Mouse (Mus musculus): Measurements from ENCODE around the gene Nckap5. TPM values are rescaled to one million over a fixed set of nuclear protein-coding genes. Genes with fewer than 3 reads are reported as not detected.
"Not testable (repeated sequence)": the region's sequence is repeated elsewhere in the genome, so short reads cannot be mapped to it uniquely, and the experiment has no call there.

Nckap5 gene
- polyA plus RNA-seq, 1 experiment from 2014 or later = 8.8 TPM

DNA sequence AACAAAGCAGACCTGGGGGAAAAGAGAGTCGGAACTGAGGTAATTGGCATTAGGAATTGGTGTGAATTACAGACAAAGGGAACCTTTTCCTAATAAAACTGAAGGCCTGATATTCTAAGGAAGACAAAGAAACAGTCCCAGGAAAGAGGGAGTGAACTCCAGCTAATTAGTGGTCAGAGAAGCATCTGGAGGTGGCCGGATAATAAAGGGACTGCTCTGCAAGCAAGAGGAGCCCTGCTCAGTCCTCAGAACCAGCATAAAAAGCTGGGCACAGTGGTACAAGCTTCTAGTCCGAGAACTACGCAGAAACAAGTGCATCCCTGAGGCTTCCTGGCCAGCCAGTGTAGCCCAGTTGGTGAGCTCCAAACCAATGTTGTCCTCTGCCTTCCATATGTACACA is 754.3 kb downstream of the Nckap5 start:
- WGBS = 66% methylated on average over 4 of the region's 4 CpGs
- Histone ChIP-seq H3K27ac (no peak overlapping the region), H3K4me2 (no peak overlapping the region), H3K4me1 (replicated peaks) (no peaks in the 10 kb centered on the region), H3K27me3 (no peaks in the 10 kb centered on the region), H3K9ac (no peak overlapping the region), H3K4me3 (no peak overlapping the region), H3K9me3 (replicated peaks) (no peaks in the 10 kb centered on the region), H3K36me3 (no peaks in the 10 kb centered on the region)
- no peak for ATAC-seq (replicated peaks; ENCODE audit: insufficient number of reproducible peaks, insufficient read depth, low FRiP score, low read depth)

DNA sequence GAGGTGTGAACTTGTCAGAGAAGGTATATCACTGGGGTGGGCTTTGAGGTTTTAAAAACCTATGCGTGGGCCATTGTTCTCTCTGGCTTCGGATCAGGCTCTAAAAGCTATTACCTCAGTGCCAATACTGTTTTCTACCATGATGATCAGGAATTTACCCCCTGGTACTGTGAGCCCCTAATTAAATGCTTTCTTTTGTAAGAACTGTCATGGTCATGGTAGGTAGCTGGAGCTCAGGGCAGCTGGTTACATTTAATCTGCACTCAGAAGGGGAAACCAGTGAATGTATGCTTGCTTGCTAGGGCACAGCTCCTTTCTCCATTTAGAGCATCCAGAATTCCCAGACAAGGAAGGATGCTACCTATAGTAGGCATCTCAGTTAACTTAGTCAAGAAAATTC is 759.7 kb downstream of the Nckap5 start:
- Histone ChIP-seq H3K9ac (no peak overlapping the region), H3K36me3 (no peaks in the 10 kb centered on the region)

DNA sequence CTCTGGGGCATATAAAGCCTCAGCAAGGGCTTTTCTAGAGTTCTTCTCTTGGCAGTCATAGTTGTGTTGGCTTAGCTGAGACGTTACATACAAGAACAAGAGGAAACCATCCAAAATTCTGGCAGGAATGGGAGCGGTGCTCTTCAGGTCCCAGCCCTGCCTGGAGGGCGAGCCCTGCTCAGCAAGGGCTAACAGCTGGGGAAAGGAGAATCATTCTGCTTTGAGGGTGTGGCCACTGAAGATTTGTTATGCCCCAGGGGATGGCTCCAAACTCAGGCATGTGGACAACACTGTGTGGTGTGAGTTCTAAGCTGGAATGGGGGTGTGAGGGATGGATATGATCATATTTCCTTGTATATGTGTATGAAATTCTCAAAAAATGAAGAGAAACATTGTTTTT is 779.1 kb downstream of the Nckap5 start:
- H3K27ac ChIP-seq = no peak overlapping the region
- ATAC-seq (replicated peaks; ENCODE audit: insufficient number of reproducible peaks, insufficient read depth, low FRiP score, low read depth) = no peak
- WGBS = 61% methylated on average over 3 of the region's 3 CpGs
- H3K4me1 ChIP-seq (replicated peaks) = no peaks in the 10 kb centered on the region
- H3K36me3 ChIP-seq = no peaks in the 10 kb centered on the region
- no peaks in the 10 kb centered on the region for H3K27me3 ChIP-seq
- H3K4me3 ChIP-seq = no peak overlapping the region
- H3K4me2 ChIP-seq = no peak overlapping the region
- no peaks in the 10 kb centered on the region for H3K9me3 ChIP-seq (replicated peaks)
- no peak overlapping the region for H3K9ac ChIP-seq

More for the DNA sequence above, 759.7 kb downstream of the Nckap5 start:
- no peak overlapping the region for H3K4me3 ChIP-seq
- H3K9me3 ChIP-seq (replicated peaks) = no peaks in the 10 kb centered on the region
- no peak overlapping the region for H3K27ac ChIP-seq
- H3K4me1 ChIP-seq (replicated peaks) = no peaks in the 10 kb centered on the region
- H3K4me2 ChIP-seq = no peak overlapping the region
- no peaks in the 10 kb centered on the region for H3K27me3 ChIP-seq
- WGBS = 62% methylated on average over 2 of the region's 2 CpGs
- no peak for ATAC-seq (replicated peaks; ENCODE audit: insufficient number of reproducible peaks, insufficient read depth, low FRiP score, low read depth)

DNA sequence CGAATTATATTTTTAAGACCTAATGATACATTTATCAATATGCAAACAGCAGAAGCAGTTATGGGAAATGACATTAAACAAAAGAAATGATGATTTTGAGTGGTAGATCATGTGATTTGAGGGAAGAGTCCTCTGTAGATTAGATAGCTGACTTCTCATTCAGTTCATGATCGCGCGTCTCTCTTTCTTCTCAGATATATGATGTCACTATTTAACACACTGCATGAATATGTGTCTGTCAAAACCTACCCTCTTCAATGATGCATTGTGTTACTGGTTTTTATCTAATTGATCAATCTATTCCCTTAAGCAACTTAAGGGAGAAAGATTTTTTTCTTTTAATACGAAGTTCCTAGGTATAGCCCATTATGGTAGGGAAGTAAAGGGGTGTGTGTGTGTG is 787.7 kb downstream of the Nckap5 start:
- Histone ChIP-seq H3K4me1 (replicated peaks) (no peaks in the 10 kb centered on the region), H3K27me3 (no peaks in the 10 kb centered on the region), H3K4me2 (no peak overlapping the region), H3K9me3 (replicated peaks) (no peaks in the 10 kb centered on the region), H3K9ac (no peak overlapping the region), H3K27ac (no peak overlapping the region), H3K36me3 (no peaks in the 10 kb centered on the region), H3K4me3 (no peak overlapping the region)
- no peak for ATAC-seq (replicated peaks; ENCODE audit: insufficient number of reproducible peaks, insufficient read depth, low FRiP score, low read depth)
- WGBS = 85% methylated on average over 5 of the region's 5 CpGs

DNA sequence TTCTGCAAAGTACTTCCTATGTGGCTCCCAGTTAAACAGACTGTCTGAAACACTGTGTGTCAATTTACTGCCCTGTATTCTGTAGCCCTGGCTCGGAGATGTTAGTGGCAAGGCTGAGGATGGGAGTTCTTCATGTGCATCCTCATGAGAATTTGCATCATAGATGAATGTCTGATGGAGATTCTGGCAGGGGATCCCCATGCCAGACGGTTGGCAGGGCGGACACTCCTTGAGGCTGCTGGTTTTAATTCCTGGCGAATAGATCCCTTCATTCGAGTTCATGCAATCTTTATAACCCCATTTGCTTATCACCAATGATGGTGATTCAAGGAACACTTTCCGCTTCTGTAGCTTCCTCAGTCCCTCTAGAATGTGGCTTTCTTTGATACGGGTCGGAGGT is 803.1 kb downstream of the Nckap5 start:
- Histone ChIP-seq H3K27ac (no peak overlapping the region), H3K4me1 (replicated peaks) (no peaks in the 10 kb centered on the region), H3K4me2 (no peak overlapping the region), H3K27me3 (no peaks in the 10 kb centered on the region), H3K36me3 (no peaks in the 10 kb centered on the region), H3K9ac (no peak overlapping the region), H3K4me3 (no peak overlapping the region), H3K9me3 (replicated peaks) (no peaks in the 10 kb centered on the region)
- no peak for ATAC-seq (replicated peaks; ENCODE audit: insufficient number of reproducible peaks, insufficient read depth, low FRiP score, low read depth)
- 88% methylated on average over 8 of the region's 8 CpGs for WGBS

DNA sequence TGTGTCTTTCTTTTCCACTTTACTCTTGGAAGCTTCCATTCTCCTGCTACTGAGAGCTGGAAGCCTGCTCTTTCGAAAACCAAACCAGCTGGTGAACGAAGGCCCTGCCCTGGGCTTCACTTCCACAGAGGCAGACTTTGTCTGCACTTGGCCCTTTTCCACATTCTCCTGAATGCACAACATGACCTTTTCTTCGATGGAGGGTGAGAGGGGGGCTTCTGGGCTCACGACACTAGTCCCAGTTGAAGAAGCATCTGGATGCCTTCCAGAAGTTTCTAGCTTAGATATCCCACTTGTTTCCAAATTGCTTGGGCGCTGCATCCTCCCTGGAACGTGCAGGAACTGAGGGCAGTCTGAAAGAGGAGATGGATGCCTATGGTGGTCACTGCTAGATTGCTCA is 806.1 kb downstream of the Nckap5 start:
- Histone ChIP-seq H3K4me3 (no peak overlapping the region), H3K27ac (no peak overlapping the region), H3K9ac (no peak overlapping the region), H3K27me3 (no peaks in the 10 kb centered on the region), H3K36me3 (no peaks in the 10 kb centered on the region), H3K4me1 (replicated peaks) (no peaks in the 10 kb centered on the region), H3K9me3 (replicated peaks) (no peaks in the 10 kb centered on the region), H3K4me2 (no peak overlapping the region)
- ATAC-seq (replicated peaks; ENCODE audit: insufficient number of reproducible peaks, insufficient read depth, low FRiP score, low read depth) = no peak
- WGBS = 55% methylated on average over 6 of the region's 6 CpGs

DNA sequence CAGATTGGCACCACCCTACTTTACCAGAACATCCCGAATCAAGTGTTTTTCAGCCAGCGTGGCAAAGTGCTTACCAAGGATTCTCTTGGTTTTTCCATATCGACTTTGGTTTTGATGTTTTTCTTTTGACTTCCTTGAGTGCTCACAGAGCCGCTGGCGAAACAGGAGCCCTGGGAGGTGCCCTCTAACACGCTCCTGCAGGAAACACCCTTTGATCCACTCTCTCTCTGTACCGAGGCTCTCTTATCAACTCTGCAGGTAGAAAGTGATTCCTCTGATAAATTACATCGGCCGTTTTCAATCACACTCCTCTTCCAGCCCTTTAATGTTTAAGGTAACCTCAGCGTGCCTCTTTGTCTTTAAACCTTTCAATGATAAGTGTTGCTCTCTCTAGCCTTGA is 807.6 kb downstream of the Nckap5 start:
- H3K27me3 ChIP-seq = no peaks in the 10 kb centered on the region
- H3K4me2 ChIP-seq = no peak overlapping the region
- WGBS = 38% methylated on average over 10 of the region's 10 CpGs
- ATAC-seq (replicated peaks; ENCODE audit: insufficient number of reproducible peaks, insufficient read depth, low FRiP score, low read depth) = no peak
- H3K27ac ChIP-seq = no peak overlapping the region
- no peaks in the 10 kb centered on the region for H3K36me3 ChIP-seq
- H3K9ac ChIP-seq = no peak overlapping the region
- no peaks in the 10 kb centered on the region for H3K4me1 ChIP-seq (replicated peaks)
- no peaks in the 10 kb centered on the region for H3K9me3 ChIP-seq (replicated peaks)
- no peak overlapping the region for H3K4me3 ChIP-seq

DNA sequence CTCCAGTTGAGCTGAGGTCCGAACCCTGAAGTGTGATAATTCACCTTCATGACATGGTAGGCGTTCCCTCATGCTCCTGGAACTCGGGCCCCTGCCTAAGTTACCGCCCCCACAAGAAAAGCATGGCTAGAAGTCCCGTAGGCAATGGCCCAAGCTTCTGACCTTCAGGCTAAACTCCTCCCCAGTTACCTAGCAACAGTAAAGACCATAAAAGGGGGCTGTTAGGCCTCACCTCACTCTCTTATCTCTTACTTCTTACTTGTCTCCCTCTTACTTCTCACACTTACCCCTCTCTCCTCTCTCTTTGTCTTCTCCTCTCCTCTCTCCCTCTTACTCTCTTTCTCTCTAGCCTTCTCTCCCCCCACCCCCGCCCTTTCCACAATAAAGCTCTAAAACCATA is 811.9 kb downstream of the Nckap5 start:
- not testable (repeated sequence) for H3K36me3 ChIP-seq; H3K27ac ChIP-seq; H3K4me2 ChIP-seq; H3K9ac ChIP-seq; H3K4me3 ChIP-seq; H3K27me3 ChIP-seq; H3K4me1 ChIP-seq (replicated peaks); ATAC-seq (replicated peaks; ENCODE audit: insufficient number of reproducible peaks, insufficient read depth, low FRiP score, low read depth); H3K9me3 ChIP-seq (replicated peaks)
- WGBS = 56% methylated on average over 6 of the region's 6 CpGs

DNA sequence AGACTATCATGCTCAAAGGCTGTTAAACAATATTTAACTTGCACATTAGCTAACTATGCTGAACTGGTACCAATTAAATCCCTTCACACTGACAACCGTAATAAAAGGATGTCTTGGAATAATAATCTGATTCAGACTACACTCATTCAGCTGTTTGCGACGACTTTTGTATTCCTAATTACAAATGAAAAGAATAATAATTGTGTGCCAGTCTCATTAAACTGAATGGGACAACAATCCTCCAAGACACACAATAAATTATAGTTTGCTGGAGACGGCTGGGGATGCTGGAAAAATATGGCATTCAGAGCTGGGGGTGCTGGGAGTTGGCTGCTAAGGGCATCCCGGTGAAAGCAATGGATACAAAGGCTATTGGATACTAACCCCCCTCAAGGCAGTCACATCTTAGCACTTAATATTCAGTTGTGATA is 818.9 kb downstream of the Nckap5 start:
- Histone ChIP-seq H3K9me3 (replicated peaks) (no peaks in the 10 kb centered on the region), H3K4me1 (replicated peaks) (no peaks in the 10 kb centered on the region), H3K4me3 (no peak overlapping the region), H3K27ac (no peak overlapping the region), H3K9ac (no peak overlapping the region), H3K4me2 (no peak overlapping the region), H3K27me3 (no peaks in the 10 kb centered on the region), H3K36me3 (no peaks in the 10 kb centered on the region)
- WGBS = 91% methylated on average over 5 of the region's 5 CpGs
- no peak for ATAC-seq (replicated peaks; ENCODE audit: insufficient number of reproducible peaks, insufficient read depth, low FRiP score, low read depth)

DNA sequence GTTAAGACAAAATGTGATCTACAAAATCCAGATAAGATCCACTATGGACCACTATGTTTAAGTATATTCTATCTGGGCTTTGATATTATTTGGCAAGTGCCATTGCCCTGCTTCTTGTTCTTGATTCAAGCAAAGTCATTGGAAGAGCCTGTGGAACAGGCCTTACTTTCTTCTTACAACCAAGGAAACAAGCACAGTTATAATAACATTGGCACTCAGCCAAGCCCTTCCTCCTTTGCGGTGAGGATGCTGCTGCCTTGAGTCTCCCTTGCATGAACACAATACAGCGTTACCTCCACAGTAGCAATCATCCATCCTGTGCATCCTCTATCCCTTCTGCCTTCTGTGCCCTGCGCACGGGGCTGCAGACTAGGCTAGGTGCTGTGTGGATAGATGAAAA is 823.0 kb downstream of the Nckap5 start:
- WGBS = 83% methylated on average over 4 of the region's 4 CpGs
- Histone ChIP-seq H3K36me3 (no peaks in the 10 kb centered on the region), H3K27me3 (no peaks in the 10 kb centered on the region), H3K9me3 (replicated peaks) (no peaks in the 10 kb centered on the region), H3K4me2 (no peak overlapping the region), H3K9ac (no peak overlapping the region), H3K4me3 (no peak overlapping the region), H3K4me1 (replicated peaks) (no peaks in the 10 kb centered on the region), H3K27ac (no peak overlapping the region)
- no peak for ATAC-seq (replicated peaks; ENCODE audit: insufficient number of reproducible peaks, insufficient read depth, low FRiP score, low read depth)

DNA sequence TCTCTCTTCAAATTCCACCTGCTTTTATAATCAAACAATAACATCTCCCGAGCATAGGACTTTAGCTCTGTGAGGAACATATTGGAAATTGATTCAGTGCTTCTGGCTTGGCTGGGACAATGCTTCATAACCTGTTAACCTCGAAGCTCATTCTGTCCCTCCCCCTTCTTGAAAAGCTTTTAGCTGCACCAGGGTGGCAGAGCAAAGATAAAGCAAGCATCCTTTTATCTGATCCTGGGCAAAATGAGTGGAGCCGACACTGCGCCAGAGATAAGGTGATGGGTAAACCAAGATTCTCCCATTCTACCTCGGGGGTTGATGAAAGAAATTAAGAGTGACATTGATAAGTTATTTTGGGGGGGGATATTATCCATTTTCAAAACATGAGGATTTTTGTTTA is 824.9 kb downstream of the Nckap5 start:
- WGBS = 32% methylated on average over 5 of the region's 5 CpGs
- H3K9ac ChIP-seq = no peak overlapping the region
- no peak overlapping the region for H3K27ac ChIP-seq
- H3K4me2 ChIP-seq = no peak overlapping the region
- no peaks in the 10 kb centered on the region for H3K36me3 ChIP-seq
- no peak overlapping the region for H3K4me3 ChIP-seq
- H3K9me3 ChIP-seq (replicated peaks) = no peaks in the 10 kb centered on the region
- H3K27me3 ChIP-seq = no peaks in the 10 kb centered on the region
- no peaks in the 10 kb centered on the region for H3K4me1 ChIP-seq (replicated peaks)
- ATAC-seq (replicated peaks; ENCODE audit: insufficient number of reproducible peaks, insufficient read depth, low FRiP score, low read depth) = no peak

DNA sequence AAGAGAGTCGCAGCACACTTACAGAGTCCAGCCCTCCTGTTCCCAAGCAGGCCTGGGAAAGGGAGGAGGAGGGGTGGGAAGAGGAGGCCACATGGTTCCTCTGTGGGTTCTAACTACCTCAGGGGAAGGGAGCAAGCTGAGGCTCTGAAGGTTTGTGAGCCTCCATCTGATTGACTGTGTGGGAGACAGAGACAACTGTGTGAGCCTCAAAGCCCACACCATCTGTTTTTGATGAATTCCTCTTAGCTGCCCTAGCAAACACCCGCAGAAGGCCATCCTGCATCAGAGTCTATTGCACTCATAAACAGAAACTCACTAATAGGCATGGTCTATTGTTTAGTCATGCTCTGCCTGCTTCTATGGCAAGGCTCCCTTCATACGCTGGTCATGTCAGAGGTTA is 834.1 kb downstream of the Nckap5 start:
- no peaks in the 10 kb centered on the region for H3K36me3 ChIP-seq
- no peak overlapping the region for H3K4me3 ChIP-seq
- 68% methylated on average over 3 of the region's 3 CpGs for WGBS
- H3K9ac ChIP-seq = no peak overlapping the region
- no peak overlapping the region for H3K4me2 ChIP-seq
- no peaks in the 10 kb centered on the region for H3K9me3 ChIP-seq (replicated peaks)
- no peaks in the 10 kb centered on the region for H3K27me3 ChIP-seq
- H3K27ac ChIP-seq = no peak overlapping the region
- H3K4me1 ChIP-seq (replicated peaks) = no peaks in the 10 kb centered on the region
- no peak for ATAC-seq (replicated peaks; ENCODE audit: insufficient number of reproducible peaks, insufficient read depth, low FRiP score, low read depth)

DNA sequence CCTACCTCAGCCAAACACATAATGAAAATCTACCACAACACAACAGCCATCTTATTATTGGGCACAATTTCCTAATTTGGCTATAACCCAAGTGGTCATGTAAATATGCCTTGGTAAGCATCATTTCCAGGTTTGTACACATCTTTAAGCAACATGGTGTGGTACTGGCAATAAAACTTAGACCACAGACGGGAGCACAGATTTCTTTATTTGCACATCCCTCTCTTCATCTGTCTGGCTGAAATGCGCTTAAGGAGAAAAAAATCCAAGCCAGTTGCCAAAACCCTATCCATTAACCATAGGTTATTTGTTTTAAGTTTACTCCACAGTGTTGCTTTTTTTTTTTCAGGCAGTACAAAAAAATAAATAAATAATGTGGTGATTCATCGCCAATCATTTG is 842.8 kb downstream of the Nckap5 start:
- no peak overlapping the region for H3K4me2 ChIP-seq
- no peak overlapping the region for H3K27ac ChIP-seq
- no peak for ATAC-seq (replicated peaks; ENCODE audit: insufficient number of reproducible peaks, insufficient read depth, low FRiP score, low read depth)
- no peaks in the 10 kb centered on the region for H3K36me3 ChIP-seq
- H3K4me1 ChIP-seq (replicated peaks) = no peaks in the 10 kb centered on the region
- no peak overlapping the region for H3K9ac ChIP-seq
- H3K9me3 ChIP-seq (replicated peaks) = no peaks in the 10 kb centered on the region
- 86% methylated on average over 3 of the region's 3 CpGs for WGBS
- no peak overlapping the region for H3K4me3 ChIP-seq
- no peaks in the 10 kb centered on the region for H3K27me3 ChIP-seq

Measured in heart, embryonic 15.5 days (tissue).